Mouse (Mus musculus) intestine, embryonic 14.5 days (tissue): Measurements from ENCODE around the gene Gss. TPM values are rescaled to one million over a fixed set of nuclear protein-coding genes. Genes with fewer than 3 reads are reported as not detected.
"Not testable (repeated sequence)": the region's sequence is repeated elsewhere in the genome, so short reads cannot be mapped to it uniquely, and the experiment has no call there.

Experiments
- ATAC-seq: fragments of 200-750 bp; cut with Nextera tagmentation; replicated peaks from 2 replicates; pipeline ENCODE4 v1.8.0; 2017; ENCODE audit warnings: low read depth, moderate number of reproducible peaks, moderate TSS enrichment, moderate library complexity; ENCODE audit not compliant: low FRiP score, low TSS enrichment
- DNase-seq: peaks from one replicate; pipeline ENCODE4 v3.0.0-alpha.2; 2018; ENCODE audit warnings: low spot score
- H3K27ac ChIP-seq: fragments of 300-500 bp; sonication (generic); 2 replicates; pipeline ENCODE4 v1.5.1; 2014; ENCODE audit warnings: low read depth, mild to moderate bottlenecking, control low read depth
- H3K27me3 ChIP-seq: fragments of 300-500 bp; sonication (generic); replicated peaks from 2 replicates; pipeline ENCODE4 v1.6.1; 2014; ENCODE audit warnings: low read length, control low read depth; ENCODE audit not compliant: control insufficient read depth, insufficient read depth
- H3K36me3 ChIP-seq: fragments of 300-500 bp; sonication (generic); 2 replicates; pipeline ENCODE4 v1.6.1; 2014; ENCODE audit warnings: low read length, control low read depth; ENCODE audit not compliant: control insufficient read depth, insufficient read depth
- H3K4me1 ChIP-seq: fragments of 300-500 bp; sonication (generic); replicated peaks from 2 replicates; pipeline ENCODE4 v1.6.1; 2014; ENCODE audit warnings: low read length, control low read depth, mixed read lengths; ENCODE audit not compliant: control insufficient read depth, insufficient read depth
- H3K4me2 ChIP-seq: fragments of 300-500 bp; sonication (generic); 2 replicates; pipeline ENCODE4 v1.6.1; 2014; ENCODE audit warnings: low read length
- H3K4me3 ChIP-seq: fragments of 300-500 bp; sonication (generic); 2 replicates; pipeline ENCODE4 v1.5.1; 2014; ENCODE audit warnings: low read depth, low read length, control low read depth, mixed read lengths
- H3K9ac ChIP-seq: fragments of 300-500 bp; sonication (generic); 2 replicates; pipeline ENCODE4 v1.6.1; 2014; ENCODE audit warnings: mild to moderate bottlenecking, low read length
- H3K9me3 ChIP-seq: fragments of 300-500 bp; sonication (generic); 2 replicates; pipeline ENCODE4 v1.6.1; 2016; ENCODE audit warnings: low read length, control low read depth; ENCODE audit not compliant: control insufficient read depth
- WGBS: fragments of 180-500 bp; shearing (Covaris S2); extraction: QIAGEN DNeasy Blood & Tissue Kit; methylation state at CpG from one replicate; pipeline ENCODE4 v1.1.7; 2014; 5-methylcytosine and 5-hydroxymethylcytosine counted together
- polyA plus RNA-seq: library from polyadenylated mRNA; unstranded; fragments of >200 nt; fragmentation: Nextera tagmentation; extraction: Ambion mirVana; gene quantifications from 2 replicates; pipeline ENCODE4 v1.2.1, GENCODE M21; 2014

The Gss gene
- polyA plus RNA-seq, 1 experiment from 2014 or later, result 49.6 TPM

DNA sequence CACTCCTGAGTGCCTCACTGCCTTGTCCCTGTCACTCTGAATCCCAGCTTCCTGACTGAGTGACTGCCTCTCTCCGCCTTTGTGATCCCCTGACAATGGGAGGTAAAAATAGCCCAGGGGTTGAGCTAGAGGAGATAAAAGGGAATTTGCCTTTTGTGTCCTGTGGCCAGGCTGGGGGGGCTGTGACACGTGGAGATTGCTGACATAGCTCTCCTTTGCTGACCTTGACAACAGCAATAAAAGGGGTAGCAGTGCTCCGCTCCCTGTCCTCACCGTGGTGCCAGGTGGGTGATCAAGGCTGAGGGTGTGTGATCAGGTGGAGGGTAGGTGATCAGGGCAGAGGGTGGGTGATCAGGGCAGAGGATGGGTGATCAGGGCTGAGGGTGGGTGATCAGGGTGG, 18.4 kb upstream of the Gss start, which contains the start of gene Myh7b:
Myh7b (plus strand) TSS at position 235 of the 400 bp plus-strand sequence.
- H3K4me2 ChIP-seq, result no peak within 1 kb of the TSS
- H3K9me3 ChIP-seq, result no peaks in the 10 kb centered on the region; the same call in 1 of the 2 replicates
- H3K4me1 ChIP-seq, result no peaks in the 10 kb centered on the region
- 35% methylated on average over 4 of the region's 4 CpGs for WGBS
- H3K36me3 ChIP-seq, result no peaks in the 10 kb centered on the region
- no peak for DNase-seq
- ATAC-seq, result no peak
- H3K4me3 ChIP-seq, result no peak within 1 kb of the TSS
- no peak within 1 kb of the TSS for H3K9ac ChIP-seq
- H3K27me3 ChIP-seq, result no peaks in the 10 kb centered on the region
- no peak within 1 kb of the TSS for H3K27ac ChIP-seq

- 76% methylated on average over 4 of the region's 4 CpGs for WGBS
- H3K27ac ChIP-seq, result no peak overlapping the region
- DNase-seq, result no peak
- H3K9me3 ChIP-seq, result no peaks in the 10 kb centered on the region; the same call in 1 of the 2 replicates
- no peaks in the 10 kb centered on the region; the same call in 1 of the 2 replicates for H3K4me1 ChIP-seq
- H3K9ac ChIP-seq, result no peak overlapping the region
- no peak overlapping the region for H3K4me3 ChIP-seq
- no peaks in the 10 kb centered on the region for H3K27me3 ChIP-seq
- no peak for ATAC-seq
- H3K4me2 ChIP-seq, result no peak overlapping the region
- no peaks in the 10 kb centered on the region for H3K36me3 ChIP-seq
Measured at GRCm38 (mm10) chr2:155606360-155606759, 13.8 kb upstream of the Gss start.

- not testable (repeated sequence) for H3K4me1 ChIP-seq, H3K36me3 ChIP-seq, DNase-seq, H3K4me3 ChIP-seq, H3K27me3 ChIP-seq, H3K9ac ChIP-seq, H3K4me2 ChIP-seq, H3K9me3 ChIP-seq, H3K27ac ChIP-seq
- 75% methylated on average over 4 of the region's 4 CpGs for WGBS
- ATAC-seq, result 0 out of 2 replicates have a peak, but pooled peaks have one; percentile 47
Measured at GRCm38 (mm10) chr2:155605236-155605589, 12.6 kb upstream of the Gss start.

DNA sequence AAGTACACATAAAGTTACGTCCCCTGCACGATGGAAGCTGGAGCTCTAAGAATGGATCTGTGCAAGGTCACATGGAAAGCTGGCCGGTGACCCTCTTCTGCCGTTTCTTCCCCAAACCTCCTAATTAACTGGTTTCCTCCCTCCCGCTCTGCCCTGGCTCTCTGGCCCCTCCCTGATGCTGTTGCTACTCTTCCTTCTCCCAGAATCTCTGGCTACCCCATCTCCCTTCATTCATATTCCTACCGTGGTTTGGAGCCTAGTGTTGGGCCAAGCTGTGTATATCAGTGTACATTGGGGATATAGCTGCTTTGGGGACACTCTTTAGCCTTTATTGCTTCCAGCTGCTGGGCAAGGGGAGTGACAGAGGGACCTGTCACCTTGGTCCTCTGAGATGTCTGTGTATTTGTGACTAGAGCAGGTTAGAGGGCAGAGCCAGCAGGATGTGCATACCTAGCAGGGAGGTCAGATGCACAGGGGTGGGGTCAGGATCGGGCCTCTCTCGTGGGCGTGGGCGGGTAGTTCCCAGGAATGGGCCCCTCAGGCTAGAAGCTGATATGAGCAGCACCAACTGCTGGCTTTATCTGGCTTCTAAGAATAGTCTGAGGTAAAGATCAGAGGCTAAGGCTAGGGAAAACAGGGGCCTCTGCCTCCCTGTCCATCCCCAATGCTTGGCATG, 12.1 kb upstream of the Gss start:
- H3K27ac ChIP-seq, result no peak overlapping the region
- no peak overlapping the region for H3K4me2 ChIP-seq

GRCm38 (mm10) chr2:155603707-155604106, 11.1 kb upstream of the Gss start:
- no peak overlapping the region for H3K4me2 ChIP-seq
- H3K36me3 ChIP-seq, result no peaks in the 10 kb centered on the region
- no peak overlapping the region for H3K27ac ChIP-seq
- 56% methylated on average over 3 of the region's 3 CpGs for WGBS
- no peaks in the 10 kb centered on the region; the same call in 1 of the 2 replicates for H3K9me3 ChIP-seq
- no peak overlapping the region for H3K4me3 ChIP-seq
- DNase-seq (peak; percentile 56), ATAC-seq (no peak)
- H3K9ac ChIP-seq, result no peak overlapping the region
- no peaks in the 10 kb centered on the region for H3K27me3 ChIP-seq
- no peaks in the 10 kb centered on the region; the same call in 1 of the 2 replicates for H3K4me1 ChIP-seq

More for the DNA sequence above, 12.1 kb upstream of the Gss start:
- ATAC-seq (peak; percentile 51; the same call in 1 of the 2 replicates), DNase-seq (no peak)
- no peaks in the 10 kb centered on the region; the same call in 1 of the 2 replicates for H3K4me1 ChIP-seq
- no peak overlapping the region for H3K9ac ChIP-seq
- no peaks in the 10 kb centered on the region for H3K36me3 ChIP-seq
- WGBS, result 43% methylated on average over 10 of the region's 10 CpGs
- no peak overlapping the region for H3K4me3 ChIP-seq
- no peaks in the 10 kb centered on the region for H3K27me3 ChIP-seq
- no peaks in the 10 kb centered on the region; the same call in 1 of the 2 replicates for H3K9me3 ChIP-seq

GRCm38 (mm10) chr2:155595516-155595915, 2.9 kb upstream of the Gss start:
- Histone ChIP-seq H3K27ac (no peak overlapping the region), H3K4me2 (no peak overlapping the region), H3K4me3 (no peak overlapping the region), H3K36me3 (no peaks in the 10 kb centered on the region), H3K9ac (no peak overlapping the region), H3K27me3 (no peaks in the 10 kb centered on the region), H3K9me3 (no peaks in the 10 kb centered on the region), H3K4me1 (peaks cover 6% of the 10 kb centered on the region; the same call in 1 of the 2 replicates)
- WGBS, result 78% methylated on average over 6 of the region's 6 CpGs
- DNase-seq (no peak), ATAC-seq (no peak)

- H3K9me3 ChIP-seq, result no peaks in the 10 kb centered on the region
- DNase-seq, result no peak
- H3K36me3 ChIP-seq, result no peaks in the 10 kb centered on the region
- H3K4me2 ChIP-seq, result peak overlapping the region; percentile 69
- ATAC-seq, result peak; percentile 56
- H3K4me1 ChIP-seq, result peaks cover 6% of the 10 kb centered on the region; the same call in 1 of the 2 replicates
- no peaks in the 10 kb centered on the region for H3K27me3 ChIP-seq
- H3K9ac ChIP-seq, result peak overlapping the region; percentile 45; the same call in 1 of the 2 replicates
- H3K27ac ChIP-seq, result no peak overlapping the region; the same call in 1 of the 2 replicates
- peak overlapping the region; percentile 67 for H3K4me3 ChIP-seq
- WGBS, result 1% methylated on average over 9 of the region's 9 CpGs
Measured at GRCm38 (mm10) chr2:155592854-155593283, 259 bp upstream of the Gss start.

- Histone ChIP-seq H3K4me2 (peak overlapping the region; percentile 69), H3K9me3 (no peaks in the 10 kb centered on the region), H3K27me3 (no peaks in the 10 kb centered on the region), H3K36me3 (no peaks in the 10 kb centered on the region), H3K4me3 (peak overlapping the region; percentile 67), H3K27ac (peak overlapping the region; percentile 82), H3K4me1 (peaks cover 6% of the 10 kb centered on the region; the same call in 1 of the 2 replicates), H3K9ac (peak overlapping the region; percentile 77)
- ATAC-seq (no peak), DNase-seq (no peak)
- 6% methylated on average over 6 of the region's 6 CpGs for WGBS
Measured at GRCm38 (mm10) chr2:155591676-155592075, 934 bp downstream of the Gss start.
